Mouse (Mus musculus) ES-Bruce4 (cell line): ENCODE measurements around the gene Dlg3. TPM values are rescaled to one million over a fixed set of nuclear protein-coding genes. Genes with fewer than 3 reads are reported as not detected.

Experiments used
- H3K27ac ChIP-seq: 2 replicates; pipeline ENCODE4 v1.5.1; 2012; ENCODE audit warnings: low read length, inconsistent platforms; ENCODE audit not compliant: insufficient read depth
- H3K27me3 ChIP-seq: 2 replicates; pipeline ENCODE4 v1.6.1; 2012; ENCODE audit warnings: mild to moderate bottlenecking, low read length, inconsistent platforms; ENCODE audit not compliant: control insufficient read depth, poor library complexity, insufficient read depth, severe bottlenecking
- H3K36me3 ChIP-seq: 2 replicates; pipeline ENCODE4 v1.6.1; 2012; ENCODE audit warnings: inconsistent platforms, mild to moderate bottlenecking, low read length, moderate library complexity; ENCODE audit not compliant: control insufficient read depth, poor library complexity, insufficient read depth, severe bottlenecking
- H3K4me1 ChIP-seq: one replicate; pipeline ENCODE4 v1.8.1; 2011; ENCODE audit warnings: low read length; ENCODE audit not compliant: control insufficient read depth, insufficient read depth
- H3K4me3 ChIP-seq: 2 replicates; pipeline ENCODE4 v1.5.1; 2011; ENCODE audit warnings: low read depth, mild to moderate bottlenecking, low read length
- H3K9ac ChIP-seq: 2 replicates; pipeline ENCODE4 v1.6.1; 2012; ENCODE audit warnings: low read depth, mild to moderate bottlenecking, inconsistent platforms; ENCODE audit not compliant: poor library complexity, severe bottlenecking
- H3K9me3 ChIP-seq: replicated peaks from 2 replicates; pipeline ENCODE4 v1.6.1; 2012; ENCODE audit warnings: mild to moderate bottlenecking, low read length, inconsistent platforms; ENCODE audit not compliant: control insufficient read depth, poor library complexity, insufficient read depth, severe bottlenecking
- CTCF ChIP-seq: IDR thresholded peaks from one replicate; pipeline ENCODE4 v1.8.1; 2011; ENCODE audit warnings: low read depth, low read length
- EP300 ChIP-seq: IDR thresholded peaks from 2 replicates; pipeline ENCODE4 v1.6.1; 2011; ENCODE audit warnings: low read depth, low read length; ENCODE audit not compliant: insufficient read depth
- POLR2A ChIP-seq: IDR thresholded peaks from one replicate; pipeline ENCODE4 v1.8.1; 2011; ENCODE audit warnings: low read length; ENCODE audit not compliant: insufficient read depth
- polyA plus RNA-seq: library from polyadenylated mRNA; stranded (reverse); fragments of >200 nt; gene quantifications from 2 replicates; pipeline ENCODE4 v1.2.4, GENCODE M21; 2011; ENCODE audit warnings: low read depth; ENCODE audit not compliant: missing spikeins, insufficient read depth, insufficient read length

The Dlg3 gene
- polyA plus RNA-seq, 1 experiment, result 40.3 TPM

DNA sequence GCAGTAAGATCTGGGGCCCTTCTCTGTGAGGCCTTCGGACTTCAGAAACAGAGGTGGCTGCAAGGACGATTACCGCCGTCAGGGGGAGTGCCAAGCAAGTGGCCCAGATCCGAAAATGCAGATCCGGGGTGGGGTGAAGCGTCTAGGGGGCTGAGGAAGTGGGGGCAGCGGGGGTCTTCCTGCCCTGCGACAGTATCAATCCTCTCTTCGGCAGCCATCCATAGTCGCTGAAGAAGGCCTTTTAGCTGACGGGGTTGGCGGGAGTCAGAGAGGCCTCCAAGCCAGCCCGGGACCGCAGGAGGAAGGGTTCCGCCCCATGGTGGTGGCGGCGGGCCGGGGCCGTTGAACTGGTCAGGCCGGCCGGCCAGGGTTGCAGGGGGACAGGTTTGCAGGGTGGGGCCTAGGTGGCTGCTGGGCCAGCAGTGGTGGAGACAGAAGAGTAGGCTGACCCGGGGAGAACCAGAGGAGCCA lies 6.9 kb downstream of the Dlg3 start:
- Histone ChIP-seq H3K27ac (no peak overlapping the region), H3K27me3 (no peaks in the 10 kb centered on the region), H3K4me3 (peak overlapping the region; percentile 86), H3K36me3 (no peaks in the 10 kb centered on the region), H3K4me1 (peaks cover 2% of the 10 kb centered on the region), H3K9me3 (no peaks in the 10 kb centered on the region), H3K9ac (peak overlapping the region; percentile 77)
- TF ChIP-seq EP300, result no peak
- no peak for TF ChIP-seq POLR2A
- TF ChIP-seq CTCF, result no peak

DNA sequence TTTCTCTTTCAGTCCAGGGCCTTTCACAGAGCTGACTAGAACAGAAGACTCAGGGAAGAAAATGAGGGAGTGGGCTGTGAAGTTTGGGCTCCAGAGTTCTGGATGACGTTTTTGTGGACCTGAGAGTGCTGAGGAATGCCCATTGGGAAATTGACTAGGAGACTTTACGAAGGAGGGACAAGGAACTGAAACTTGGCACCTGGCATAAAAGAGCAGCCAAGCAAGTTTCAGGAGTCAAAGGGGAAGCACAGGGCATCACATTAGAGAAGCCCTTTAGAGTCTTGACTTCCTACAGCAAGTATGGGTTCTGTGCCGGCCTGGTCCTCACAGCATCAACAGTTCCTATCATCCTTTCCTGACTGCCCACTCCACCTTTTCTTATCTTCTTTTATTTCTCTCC lies 7.9 kb downstream of the Dlg3 start:
- TF ChIP-seq POLR2A (no peak), CTCF (no peak)
- H3K27ac ChIP-seq, result no peak overlapping the region
- no peak overlapping the region for H3K4me3 ChIP-seq
- no peaks in the 10 kb centered on the region for H3K9me3 ChIP-seq
- H3K27me3 ChIP-seq, result no peaks in the 10 kb centered on the region
- H3K9ac ChIP-seq, result no peak overlapping the region
- peaks cover 3% of the 10 kb centered on the region for H3K4me1 ChIP-seq
- no peaks in the 10 kb centered on the region for H3K36me3 ChIP-seq

DNA sequence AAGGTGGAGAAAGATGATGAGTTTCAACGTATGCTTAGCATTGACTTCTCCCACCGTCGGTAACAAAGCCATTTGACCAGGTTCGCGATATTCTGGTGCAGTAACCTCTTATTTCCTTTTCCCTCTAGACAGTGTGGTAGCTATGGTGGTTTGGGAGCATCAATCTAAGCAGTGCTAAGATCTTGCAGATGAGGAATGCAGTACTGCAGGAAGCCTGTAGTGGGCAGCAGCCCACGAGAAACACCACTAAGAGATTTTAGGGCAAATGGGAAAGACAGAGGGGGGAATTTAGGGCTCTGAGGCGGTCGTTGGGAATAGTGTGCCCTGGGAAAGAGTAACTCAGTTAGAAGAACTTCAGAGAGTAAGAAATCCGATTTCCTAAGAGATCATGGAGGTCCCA lies 9.0 kb downstream of the Dlg3 start:
- Histone ChIP-seq H3K4me3 (no peak overlapping the region), H3K27me3 (no peaks in the 10 kb centered on the region), H3K9ac (no peak overlapping the region), H3K9me3 (no peaks in the 10 kb centered on the region), H3K4me1 (peaks cover 3% of the 10 kb centered on the region), H3K36me3 (no peaks in the 10 kb centered on the region), H3K27ac (peak overlapping the region; percentile 20; the same call in 1 of the 2 replicates)
- no peak for TF ChIP-seq POLR2A
- TF ChIP-seq EP300, result no peak
- no peak for TF ChIP-seq CTCF

DNA sequence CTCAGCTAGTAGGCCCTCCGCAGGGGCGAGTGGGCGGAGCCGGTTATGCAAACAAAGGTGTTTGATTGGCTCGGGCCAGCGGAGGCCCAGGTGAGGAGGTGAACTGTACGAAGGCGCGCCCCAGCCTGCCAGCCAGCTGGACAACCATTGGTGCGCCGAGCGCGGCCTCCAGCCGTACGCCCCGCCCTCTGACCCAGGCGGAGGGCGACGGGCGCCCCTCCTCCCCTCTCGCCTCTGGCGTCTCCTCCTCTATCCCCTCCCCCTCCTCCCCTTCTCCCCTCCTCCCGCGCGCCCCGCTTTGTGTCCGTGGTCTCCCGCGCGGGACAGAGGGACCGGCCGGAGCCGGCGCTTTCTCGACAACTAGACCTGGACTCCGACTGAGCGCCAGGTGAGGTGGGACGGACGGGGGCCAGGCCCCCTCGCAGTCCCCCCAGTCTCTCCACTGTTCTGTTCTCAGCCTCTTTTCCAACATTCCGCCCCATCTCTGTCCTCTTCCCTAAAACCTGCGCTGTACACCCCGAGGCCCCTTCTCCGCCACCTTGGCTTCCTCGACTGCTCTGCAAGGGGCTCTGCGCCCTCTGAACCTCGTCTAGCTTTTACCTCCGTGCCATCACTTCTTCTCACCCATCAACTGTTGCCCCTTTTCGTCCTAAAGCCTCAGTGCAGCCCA lies 9.6 kb downstream of the Dlg3 start:
- Histone ChIP-seq H3K4me1 (peaks cover 3% of the 10 kb centered on the region), H3K27me3 (no peaks in the 10 kb centered on the region), H3K4me3 (peak overlapping the region; percentile 83), H3K36me3 (no peaks in the 10 kb centered on the region), H3K9me3 (no peaks in the 10 kb centered on the region), H3K9ac (peak overlapping the region; percentile 64), H3K27ac (no peak overlapping the region; the same call in 1 of the 2 replicates)
- no peak for TF ChIP-seq EP300
- no peak for TF ChIP-seq CTCF
- TF ChIP-seq POLR2A, result no peak

DNA sequence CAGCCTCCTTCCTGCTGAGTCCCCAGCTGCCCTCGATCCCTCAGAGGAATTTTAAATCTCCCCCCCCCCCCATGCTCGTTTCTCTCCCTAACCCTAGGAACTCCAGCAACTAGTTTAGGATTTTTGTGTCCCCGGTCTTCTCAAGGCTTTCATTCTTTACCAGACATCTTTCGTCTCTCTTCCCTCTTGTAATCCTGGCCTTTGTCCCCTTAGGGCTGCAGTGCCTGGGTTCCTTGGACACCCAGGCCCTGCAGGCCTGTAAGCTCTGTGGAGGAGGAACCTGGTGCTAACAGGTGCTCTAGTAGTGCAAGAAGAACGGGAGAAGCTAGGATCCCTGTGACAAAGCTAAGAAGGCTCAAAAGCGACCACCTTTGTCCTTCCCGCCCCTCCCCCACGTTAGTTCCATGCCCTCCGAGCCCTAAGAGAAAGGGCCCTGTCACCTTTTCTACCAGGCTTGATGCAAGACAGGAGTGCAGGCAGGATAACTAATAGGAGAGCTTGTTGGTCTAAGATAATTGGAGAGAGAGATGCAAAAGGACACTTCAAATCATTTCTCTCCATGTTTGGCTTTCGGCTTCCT lies 10.2 kb downstream of the Dlg3 start:
- Histone ChIP-seq H3K4me1 (peaks cover 3% of the 10 kb centered on the region), H3K27me3 (no peaks in the 10 kb centered on the region), H3K9ac (peak overlapping the region; percentile 64), H3K9me3 (no peaks in the 10 kb centered on the region), H3K4me3 (peak overlapping the region; percentile 83), H3K27ac (no peak overlapping the region), H3K36me3 (no peaks in the 10 kb centered on the region)
- TF ChIP-seq POLR2A (no peak), EP300 (no peak), CTCF (no peak)

DNA sequence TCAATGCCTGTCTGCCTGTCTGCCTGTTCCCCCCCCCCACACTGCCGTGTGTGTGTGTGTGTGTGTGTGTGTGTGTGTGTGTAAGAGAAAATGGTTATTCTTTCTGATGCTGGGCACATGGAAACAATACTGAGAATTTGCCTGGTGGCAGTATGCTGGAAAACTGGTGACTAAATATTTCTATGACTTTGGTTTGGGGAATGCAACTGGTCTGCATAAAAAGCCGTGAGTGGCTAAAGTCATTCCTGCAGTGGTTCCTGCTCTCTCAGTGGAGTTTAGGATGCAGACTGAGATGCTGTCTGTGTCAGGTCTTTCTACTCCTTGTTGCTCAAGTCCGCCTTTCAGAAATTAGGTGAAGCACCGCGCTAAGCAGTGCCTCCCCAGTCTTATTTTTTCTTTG lies 10.9 kb downstream of the Dlg3 start:
- Histone ChIP-seq H3K27me3 (no peaks in the 10 kb centered on the region), H3K4me3 (no peak overlapping the region; the same call in 1 of the 2 replicates), H3K9ac (no peak overlapping the region), H3K9me3 (no peaks in the 10 kb centered on the region), H3K27ac (no peak overlapping the region), H3K36me3 (no peaks in the 10 kb centered on the region), H3K4me1 (peaks cover 3% of the 10 kb centered on the region)
- no peak for TF ChIP-seq POLR2A
- TF ChIP-seq EP300, result no peak
- TF ChIP-seq CTCF, result no peak
